Mouse (Mus musculus) erythroblast, embryonic 14.5 days (primary cell): ENCODE data around the gene Znrf3.

ENCODE experiments used
- GATA1 ChIP-seq: IDR thresholded peaks from 2 replicates; pipeline ENCODE4 v1.6.1; 2012; ENCODE audit warnings: low read length, inconsistent platforms, mixed read lengths
- TAL1 ChIP-seq: IDR thresholded peaks from 3 replicates; pipeline ENCODE4 v1.6.1; 2012; ENCODE audit warnings: low read length, inconsistent platforms, mixed read lengths

DNA sequence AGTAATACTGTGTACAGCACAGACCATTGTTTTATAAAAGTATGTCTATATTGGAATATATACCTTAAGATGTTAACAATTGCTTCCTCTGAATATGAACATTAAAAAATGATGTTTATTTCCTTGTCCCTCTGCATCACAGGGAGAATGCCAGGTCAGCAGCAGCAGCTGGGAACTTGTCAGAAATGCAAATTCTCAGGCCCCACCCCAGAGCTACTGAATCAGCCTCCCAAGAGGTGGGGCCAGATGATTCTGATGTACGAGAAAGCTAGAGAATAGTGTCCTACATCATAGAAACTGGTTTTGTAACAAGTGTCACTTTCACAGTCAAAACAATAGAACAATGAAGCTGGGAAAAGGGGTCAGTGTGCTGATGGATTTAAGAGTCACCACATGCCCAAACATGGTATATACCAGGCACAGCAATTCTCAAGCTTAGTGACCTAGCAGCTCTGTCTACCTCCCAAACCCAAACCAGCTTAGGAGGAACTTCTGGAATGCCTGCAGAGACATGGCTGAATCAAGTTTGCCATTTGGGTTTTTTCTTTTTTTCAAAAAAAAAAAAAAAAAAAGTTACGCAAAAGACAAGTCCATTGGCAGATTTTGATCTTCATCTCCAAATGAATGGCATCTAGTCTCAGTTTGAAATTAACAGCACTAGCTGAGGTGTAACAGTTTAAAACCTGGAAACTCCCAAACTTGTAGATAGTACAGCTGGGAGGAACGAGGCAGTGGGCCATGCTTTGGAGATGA lies 46.2 kb downstream of the Znrf3 start:
- TF ChIP-seq TAL1 (no peak), GATA1 (no peak)
